Mouse (Mus musculus) liver (tissue): ENCODE measurements at regions not wholly inside any gene's neighbourhood (a gene's known extent, or its start where the extent isn't known, plus 50 kb on each side); places are given as distances from the start of the nearest gene placed in this dataset.

Source experiments
- DNase-seq: peaks from one replicate; pipeline ENCODE4 v3.0.0-alpha.2; 2020; ENCODE audit warnings: mixed read lengths

DNA sequence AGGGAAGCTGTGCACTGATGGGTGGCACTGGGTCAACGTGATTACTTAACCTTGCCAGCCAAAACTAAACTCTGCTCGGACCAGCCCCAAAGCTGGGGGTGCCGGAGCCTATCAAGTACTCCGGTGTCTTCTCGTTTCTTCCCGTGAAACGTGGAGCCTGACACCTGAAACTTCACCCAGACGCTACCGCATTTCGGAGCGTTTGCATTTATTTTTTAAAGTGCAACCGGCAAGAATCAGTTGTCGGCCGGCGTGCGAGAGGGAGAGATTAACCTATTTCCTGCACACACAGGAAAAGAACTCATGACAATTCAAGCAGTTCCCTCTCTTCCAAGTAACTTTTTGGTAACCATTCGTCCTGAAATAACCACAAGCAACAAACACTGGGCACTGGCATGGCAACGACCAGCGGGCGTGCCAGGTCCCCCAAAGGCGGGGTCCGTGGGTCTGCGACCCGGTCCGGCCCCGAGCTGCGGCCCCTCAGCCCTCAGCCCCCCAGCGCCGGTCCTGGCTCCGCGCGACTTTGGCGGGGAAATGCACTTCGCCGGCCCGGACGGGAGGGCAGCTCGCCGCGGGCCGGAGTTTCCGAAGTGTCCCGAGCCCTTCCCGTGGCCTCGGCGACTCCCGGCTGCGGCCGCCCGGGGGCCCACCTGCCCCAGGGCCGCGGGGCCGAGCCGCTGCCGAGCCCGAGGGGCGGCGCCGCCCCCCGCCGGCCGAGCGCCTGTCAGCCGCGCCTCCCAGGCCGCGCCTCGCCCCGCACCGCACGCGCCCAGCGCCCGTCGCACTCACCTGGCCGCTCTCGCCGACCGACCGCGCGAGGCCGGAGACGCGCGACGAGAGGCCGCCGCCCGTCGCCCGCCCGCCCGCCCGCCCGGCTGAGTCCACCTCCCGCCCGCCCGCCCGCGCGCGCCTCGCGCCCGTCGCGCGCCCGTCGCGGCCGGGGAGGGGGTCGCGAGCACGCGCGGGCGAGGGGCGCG lies 1861.7 kb upstream of the Lrrc6 start:
- DNase-seq: peak; percentile 68

DNA sequence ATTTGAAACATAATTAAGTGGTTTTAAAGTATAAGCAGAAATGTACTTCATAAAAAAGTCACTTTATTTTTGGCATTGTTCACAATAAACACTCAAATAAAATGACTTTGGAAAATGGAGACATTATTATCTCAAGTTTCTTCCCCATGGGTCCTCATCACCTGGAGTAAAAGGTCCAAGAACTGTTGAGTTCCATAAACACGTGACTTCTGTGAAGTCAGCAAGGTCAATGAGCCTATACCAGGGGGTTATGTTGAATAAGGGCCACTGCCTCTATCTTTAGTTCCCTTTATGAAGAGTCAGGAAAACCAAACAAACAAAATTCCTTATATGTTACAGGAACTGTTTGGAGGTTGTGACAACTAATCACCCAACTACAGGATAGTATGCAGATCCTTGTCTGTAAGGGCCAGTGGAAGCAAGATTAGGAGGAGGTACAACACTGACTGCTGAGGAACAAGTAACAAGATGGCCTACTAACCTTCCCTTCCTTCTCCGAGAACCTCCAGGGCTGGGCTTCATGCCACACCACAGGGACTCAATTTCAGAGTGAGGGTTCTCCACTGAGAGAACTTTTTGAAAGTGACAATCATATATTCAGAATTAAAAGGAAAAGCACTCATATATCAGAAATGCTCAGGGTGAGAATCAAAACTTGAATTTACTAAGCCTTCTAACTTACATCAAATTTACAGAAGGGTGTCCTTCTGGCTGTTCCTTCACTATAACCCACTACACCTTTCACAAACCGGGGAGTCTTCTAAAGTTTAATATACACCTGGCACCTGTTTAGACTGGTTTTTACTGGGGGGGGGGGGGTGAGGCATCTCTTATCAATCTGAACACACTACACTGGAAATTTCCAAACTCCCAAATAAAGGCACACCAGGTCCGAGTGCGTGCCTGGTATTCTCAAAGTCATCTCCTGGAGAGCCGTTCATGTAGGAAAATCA lies 1860.5 kb upstream of the Lrrc6 start:
- DNase-seq: no peak

DNA sequence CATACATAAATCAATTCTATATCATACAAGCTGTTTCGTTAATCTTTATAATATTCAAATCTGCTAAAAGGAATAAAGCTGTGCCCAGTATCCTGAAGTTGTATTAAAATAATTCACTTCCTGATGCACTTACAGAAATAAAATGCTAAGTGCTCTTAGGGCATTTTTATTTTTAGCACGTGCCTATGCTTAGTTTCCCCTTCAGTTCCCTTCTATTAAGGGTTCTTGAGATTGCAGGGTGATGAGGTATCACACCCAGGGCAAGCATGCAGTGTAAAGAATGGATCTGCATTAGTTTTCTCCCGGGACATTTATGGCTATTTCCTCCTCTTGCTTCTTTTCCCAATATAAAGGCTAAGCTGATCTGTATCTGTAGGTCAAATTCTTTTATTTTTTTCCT lies 1858.8 kb upstream of the Lrrc6 start:
- no peak for DNase-seq

DNA sequence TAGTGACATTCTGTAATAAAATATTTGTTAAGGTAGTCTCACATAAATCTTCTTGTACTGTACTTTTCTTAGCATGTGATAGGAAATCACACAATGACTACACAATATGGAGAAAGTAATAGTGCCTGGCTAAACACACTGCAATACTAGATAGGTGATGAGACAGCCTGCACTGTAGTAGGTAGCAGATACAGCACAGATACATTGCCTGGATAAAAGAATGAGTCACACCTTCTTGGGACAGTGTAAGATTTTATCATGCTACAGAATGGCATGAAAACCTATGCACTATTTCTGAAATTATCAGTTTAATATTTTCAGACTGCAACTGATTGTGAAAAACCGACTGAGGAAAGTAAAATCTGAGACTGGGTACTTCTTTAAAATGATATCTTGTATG lies 1855.2 kb upstream of the Lrrc6 start:
- no peak for DNase-seq

DNA sequence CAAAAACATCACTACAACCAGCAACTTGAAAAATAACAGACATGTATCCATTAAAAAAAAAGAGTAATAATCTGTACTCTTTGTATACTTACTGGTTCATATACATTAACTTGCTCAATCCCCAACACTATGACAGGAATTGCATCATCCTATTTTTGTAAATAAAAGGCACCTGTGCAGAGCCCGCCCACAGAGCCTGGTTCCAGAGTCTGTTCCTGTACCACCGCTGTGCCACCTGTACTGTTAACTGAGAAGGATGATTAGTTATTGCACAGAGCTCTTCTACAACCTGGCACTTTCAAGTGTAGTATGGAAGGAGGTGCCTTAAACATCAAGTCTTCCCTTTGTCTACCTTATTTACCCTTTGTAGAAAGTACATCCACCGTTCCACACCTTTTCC lies 1843.9 kb upstream of the Lrrc6 start:
- DNase-seq: no peak

DNA sequence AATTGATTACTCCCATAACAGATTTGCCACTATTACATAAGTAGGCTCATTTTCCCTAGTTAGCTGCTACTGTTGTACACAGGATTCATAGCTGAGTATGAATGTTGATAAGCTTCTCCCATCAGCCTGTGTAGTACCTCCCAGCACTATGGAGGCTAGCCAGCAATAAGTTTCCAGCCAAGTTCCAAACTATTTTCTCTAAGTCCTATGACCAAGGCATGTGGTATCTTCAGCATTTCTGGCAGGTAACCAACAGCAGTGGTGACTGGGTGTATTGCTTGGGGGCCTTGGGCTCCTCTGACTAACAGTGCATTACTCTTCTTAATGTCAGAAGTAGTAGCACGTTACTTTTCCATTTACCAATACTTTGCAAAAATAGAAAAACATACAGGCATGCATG lies 1841.8 kb upstream of the Lrrc6 start:
- no peak for DNase-seq

DNA sequence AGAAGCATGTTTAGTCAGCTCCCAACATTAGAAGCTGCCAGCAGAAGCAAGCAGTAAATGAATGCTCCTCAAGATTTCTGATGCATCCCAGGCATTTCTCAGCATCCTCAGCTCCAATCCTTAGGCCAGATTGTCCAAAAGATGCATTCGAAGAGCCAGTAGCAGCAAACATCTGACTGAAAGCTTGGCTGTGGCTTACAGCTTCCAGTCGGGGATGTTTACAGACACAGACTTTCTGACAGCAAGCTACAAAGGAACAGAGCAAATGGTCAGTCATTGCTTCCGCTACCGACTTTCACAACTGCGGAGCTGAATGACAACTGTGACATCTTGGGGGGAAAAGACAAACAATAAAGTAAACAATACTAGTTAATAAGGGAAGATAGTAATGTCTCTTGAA lies 1840.3 kb upstream of the Lrrc6 start:
- DNase-seq: no peak

DNA sequence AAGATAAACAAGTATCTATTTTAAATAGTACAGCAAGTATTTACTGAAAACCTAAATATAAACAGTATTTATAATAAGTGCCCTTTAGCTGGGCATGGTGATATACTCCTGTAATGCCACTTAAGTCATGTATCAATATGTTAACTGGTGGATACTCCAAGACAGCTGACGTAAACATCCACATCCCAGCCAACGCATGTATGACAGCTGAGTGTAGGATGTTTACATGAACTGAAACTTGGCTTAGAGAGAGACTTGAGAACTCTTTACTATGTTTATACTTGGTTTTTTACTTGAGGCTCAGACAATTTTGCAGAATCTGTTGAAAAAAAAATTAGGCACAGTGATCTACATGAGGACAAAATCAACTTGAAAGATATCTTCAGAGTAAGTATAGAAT lies 1836.6 kb upstream of the Lrrc6 start:
- no peak for DNase-seq

DNA sequence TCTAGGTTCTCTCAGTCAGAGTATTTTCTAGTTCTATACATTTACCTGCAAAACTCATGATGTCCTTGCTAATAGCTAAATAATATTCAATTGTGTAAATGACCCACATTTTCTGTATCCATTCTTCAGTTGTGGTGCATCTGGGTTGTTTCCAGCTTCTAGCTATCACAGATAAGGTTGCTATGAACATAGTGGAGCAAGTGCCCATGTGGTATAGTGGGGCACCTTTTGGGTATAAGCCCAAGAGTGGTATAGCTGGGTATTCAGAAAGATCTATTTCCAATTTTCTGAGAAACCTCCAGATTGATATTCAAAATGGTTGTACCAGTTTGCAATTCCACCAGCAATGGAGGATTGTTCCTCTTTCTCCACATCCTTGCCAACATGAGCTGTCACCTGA lies 1835.1 kb upstream of the Lrrc6 start:
- no peak for DNase-seq

DNA sequence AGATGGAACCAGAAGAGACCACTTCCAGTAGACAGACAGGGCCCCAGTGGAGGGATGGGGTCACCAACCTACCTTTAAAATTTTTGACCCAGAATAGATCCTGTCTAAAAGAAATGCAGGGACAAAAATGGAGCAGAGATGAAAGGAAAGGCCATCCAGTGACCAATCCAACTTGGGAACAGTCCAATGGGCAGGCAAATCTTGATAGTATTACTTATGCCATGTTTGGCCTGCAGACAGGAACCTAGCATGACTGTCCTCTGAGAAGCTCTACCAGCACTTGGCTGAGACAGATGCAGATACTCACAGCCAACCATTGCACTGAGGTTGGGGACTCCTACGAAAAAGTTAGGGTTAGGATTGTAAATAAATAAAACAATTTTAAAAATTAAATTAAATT lies 1815.4 kb upstream of the Lrrc6 start:
- DNase-seq: no peak
